Mouse (Mus musculus) natural killer cell, adult 2 months (primary cell): ENCODE measurements around the gene Gm28372.

Experiments
- DNase-seq, 2 experiments: peaks; one replicate each; pipeline ENCODE4 v3.0.0; 2022; ENCODE audit warnings: low spot score in 2 of 2

Gm28372 gene

DNA sequence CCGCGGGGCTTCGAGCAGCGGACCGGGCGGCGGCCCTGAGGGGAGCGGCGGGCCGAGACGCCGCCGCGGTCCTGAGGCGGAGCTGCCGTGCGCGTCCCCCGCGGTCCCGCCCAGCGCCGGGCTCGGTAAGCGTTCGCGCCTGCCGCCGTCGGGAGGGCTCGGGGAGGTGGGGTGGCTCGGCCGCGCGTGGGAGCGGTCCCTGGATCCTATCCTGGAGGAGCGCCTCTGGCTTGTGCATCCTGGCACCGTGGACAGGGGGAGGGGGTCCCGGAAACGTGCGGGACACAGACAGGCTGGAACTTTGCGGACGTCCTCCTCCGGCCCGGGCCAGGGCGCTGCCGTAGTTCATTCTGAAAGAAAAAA is 45.4 kb downstream of the Gm28372 start:
- DNase-seq, result no peak

- DNase-seq, result no peak
Observed at GRCm38 (mm10) chr2:130451086-130451726, 46.2 kb downstream of the Gm28372 start.

DNA sequence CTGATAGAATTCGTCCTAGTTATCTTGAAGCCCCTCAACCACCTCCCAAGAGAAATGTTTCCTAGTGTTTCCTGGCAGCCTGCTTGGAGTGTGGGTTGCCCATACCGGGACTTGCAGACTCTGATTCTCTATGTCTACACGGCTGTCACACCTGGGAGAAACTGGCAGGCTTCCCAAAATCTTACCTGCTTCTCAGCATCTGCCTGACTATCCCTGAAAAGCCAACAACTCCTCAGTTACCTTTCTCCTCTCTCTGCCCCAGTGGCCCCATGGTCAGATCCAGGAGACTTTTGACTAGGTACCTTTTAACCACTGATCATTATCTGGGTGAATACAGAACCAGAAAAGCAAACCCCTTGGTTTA is 46.7 kb downstream of the Gm28372 start:
- DNase-seq, result no peak

GRCm38 (mm10) chr2:130452266-130452665 is 47.2 kb downstream of the Gm28372 start:
- DNase-seq, result no peak

DNA sequence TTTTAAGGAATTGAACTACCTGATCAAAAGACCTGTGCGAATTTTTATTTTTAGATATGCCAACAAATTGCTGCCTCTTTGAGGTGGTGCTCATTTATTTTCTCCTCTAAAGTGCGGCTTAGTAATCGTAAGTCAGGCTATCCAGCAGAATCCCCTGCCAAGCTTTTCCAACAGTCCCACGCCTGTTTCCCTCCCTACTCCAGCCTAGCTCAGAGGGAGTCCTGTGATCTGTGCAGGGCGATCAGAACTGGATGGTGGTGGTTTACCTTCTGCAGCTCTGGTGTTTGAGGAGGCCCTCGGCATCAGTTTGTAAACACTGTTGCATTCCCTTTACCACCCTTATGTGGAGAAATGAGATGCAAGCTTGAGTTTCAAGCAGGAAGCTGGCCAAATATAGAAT is 48.4 kb downstream of the Gm28372 start:
- no peak for DNase-seq

- DNase-seq, result no peak
Observed at GRCm38 (mm10) chr2:130454748-130455370, 49.8 kb downstream of the Gm28372 start.
